Mouse (Mus musculus) kidney, embryonic 14.5 days (tissue): ENCODE measurements around the gene Lypd5. TPM values are rescaled to one million over a fixed set of nuclear protein-coding genes. Genes with fewer than 3 reads are reported as not detected.
A peak's percentile ranks its signal among the peaks of the same experiment; 100 is the strongest.

Experiments
- ATAC-seq: fragments of 200-750 bp; cut with Nextera tagmentation; 2 replicates; pipeline ENCODE4 v1.8.0; 2017; ENCODE audit warnings: moderate number of reproducible peaks, mild to moderate bottlenecking, moderate TSS enrichment, moderate library complexity; ENCODE audit not compliant: low FRiP score, low TSS enrichment
- H3K27ac ChIP-seq: fragments of 300-500 bp; sonication (generic); 2 replicates; pipeline ENCODE4 v1.5.1; 2014; ENCODE audit warnings: low read depth, mild to moderate bottlenecking, low read length, moderate library complexity, mixed read lengths
- H3K27me3 ChIP-seq: fragments of 300-500 bp; sonication (generic); 2 replicates; pipeline ENCODE4 v1.6.1; 2014; ENCODE audit warnings: mild to moderate bottlenecking, low read length; ENCODE audit not compliant: control insufficient read depth, insufficient read depth
- H3K36me3 ChIP-seq: fragments of 300-500 bp; sonication (generic); 2 replicates; pipeline ENCODE4 v1.6.1; 2014; ENCODE audit warnings: low read length, mixed read lengths; ENCODE audit not compliant: control insufficient read depth, insufficient read depth
- H3K4me1 ChIP-seq: fragments of 300-500 bp; sonication (generic); 2 replicates; pipeline ENCODE4 v1.6.1; 2014; ENCODE audit warnings: low read length, mixed read lengths; ENCODE audit not compliant: control insufficient read depth, insufficient read depth
- H3K4me2 ChIP-seq: fragments of 300-500 bp; sonication (generic); replicated peaks from 2 replicates; pipeline ENCODE4 v1.6.1; 2014; ENCODE audit warnings: low read depth, mild to moderate bottlenecking, low read length
- H3K4me3 ChIP-seq: fragments of 300-500 bp; sonication (generic); 2 replicates; pipeline ENCODE4 v1.5.1; 2014; ENCODE audit warnings: mild to moderate bottlenecking, low read length
- H3K9ac ChIP-seq: fragments of 300-500 bp; sonication (generic); 2 replicates; pipeline ENCODE4 v1.6.1; 2014; ENCODE audit warnings: low read depth, mild to moderate bottlenecking, low read length, moderate library complexity
- H3K9me3 ChIP-seq: fragments of 300-500 bp; sonication (generic); 2 replicates; pipeline ENCODE4 v1.6.1; 2016; ENCODE audit warnings: low read length; ENCODE audit not compliant: control insufficient read depth
- WGBS: fragments of 180-500 bp; shearing (Covaris S2); extraction: QIAGEN DNeasy Blood & Tissue Kit; methylation state at CpG from one replicate; pipeline ENCODE4 v1.1.7; 2014; 5-methylcytosine and 5-hydroxymethylcytosine counted together
- polyA plus RNA-seq: library from polyadenylated mRNA; unstranded; fragments of >200 nt; fragmentation: Nextera tagmentation; extraction: Ambion mirVana; gene quantifications from 2 replicates; pipeline ENCODE4 v1.2.1, GENCODE M21; 2014

Lypd5 gene
- not detected in 2 replicates for polyA plus RNA-seq

GRCm38 (mm10) chr7:24348896-24349295 lies at the start of gene Lypd5:
Lypd5 (plus strand) TSS chr7:24349196.
- WGBS: 46% methylated on average over 6 of the region's 6 CpGs
- H3K36me3 ChIP-seq: no peaks in the 10 kb centered on the region
- H3K27me3 ChIP-seq: no peaks in the 10 kb centered on the region
- no peak within 1 kb of the TSS for H3K27ac ChIP-seq
- no peak within 1 kb of the TSS for H3K4me3 ChIP-seq
- no peaks in the 10 kb centered on the region for H3K4me1 ChIP-seq
- H3K4me2 ChIP-seq: no peak within 1 kb of the TSS
- ATAC-seq: no peak
- no peaks in the 10 kb centered on the region for H3K9me3 ChIP-seq
- H3K9ac ChIP-seq: no peak within 1 kb of the TSS

DNA sequence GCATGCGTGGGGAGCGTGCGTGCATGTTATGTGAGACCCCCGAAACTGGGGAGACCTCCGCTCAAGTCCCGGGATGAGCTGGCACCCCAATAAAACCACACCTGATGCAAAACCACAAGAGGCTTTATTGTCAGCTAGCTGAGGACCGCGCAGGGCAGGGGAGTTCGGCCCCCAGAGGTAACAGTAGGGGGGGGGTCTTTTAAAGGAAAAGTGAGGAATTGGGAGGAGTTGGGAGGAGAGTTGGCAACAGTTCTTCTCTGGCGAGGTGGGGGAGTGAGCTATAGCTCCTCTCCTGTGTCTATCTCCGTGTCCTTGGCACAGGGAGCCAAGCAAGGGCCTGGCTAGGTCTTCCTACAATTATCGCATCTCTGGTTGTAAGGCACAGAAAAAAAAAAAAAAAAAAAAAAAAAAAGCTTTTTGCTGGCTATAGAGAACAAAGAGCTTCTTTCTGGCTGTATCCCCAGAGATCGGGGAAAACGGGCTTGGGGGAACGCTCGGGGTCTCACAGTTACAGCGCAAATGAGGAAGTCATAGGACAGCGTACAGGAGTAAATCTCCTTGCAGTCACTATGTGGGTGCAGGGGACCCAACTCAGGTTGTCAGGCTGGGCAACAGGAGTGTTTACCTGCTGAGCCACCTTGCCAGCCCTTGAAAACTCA lies 49.0 kb upstream of the Lypd5 start:
- Histone ChIP-seq H3K4me2 (peak overlapping the region; percentile 87), H3K9me3 (no peaks in the 10 kb centered on the region), H3K9ac (peak overlapping the region; percentile 74; the same call in 1 of the 2 replicates), H3K27me3 (no peaks in the 10 kb centered on the region), H3K36me3 (peaks cover 44% of the 10 kb centered on the region), H3K4me1 (0 out of 2 replicates have a peak, but pooled peaks cover 3% of the 10 kb centered on the region), H3K4me3 (peak overlapping the region; percentile 59), H3K27ac (peak overlapping the region; percentile 96; the same call in 1 of the 2 replicates)
- ATAC-seq: peak; percentile 42
- 1% methylated on average over 18 of the region's 18 CpGs for whole genome bisulfite sequencing

GRCm38 (mm10) chr7:24300771-24301282 lies 48.2 kb upstream of the Lypd5 start, which contains the start of gene Zfp61:
Zfp61 (minus strand) TSS chr7:24301232.
- 4% methylated on average over 13 of the region's 13 CpGs for WGBS
- Histone ChIP-seq H3K9me3 (no peaks in the 10 kb centered on the region), H3K4me3 (peak within 1 kb of the TSS; percentile 59), H3K9ac (peak within 1 kb of the TSS; percentile 18; the same call in 1 of the 2 replicates), H3K36me3 (peaks cover 36% of the 10 kb centered on the region), H3K4me2 (peak within 1 kb of the TSS; percentile 87), H3K4me1 (0 out of 2 replicates have a peak, but pooled peaks cover 3% of the 10 kb centered on the region), H3K27me3 (no peaks in the 10 kb centered on the region), H3K27ac (peak within 1 kb of the TSS; percentile 96)
- ATAC-seq: peak; percentile 80

- H3K27ac ChIP-seq: peak overlapping the region; percentile 73
- H3K27me3 ChIP-seq: no peaks in the 10 kb centered on the region
- peaks cover 5% of the 10 kb centered on the region; the same call in 1 of the 2 replicates for H3K4me1 ChIP-seq
- H3K4me2 ChIP-seq: peak overlapping the region; percentile 89
- ATAC-seq: no peak; the same call in 1 of the 2 replicates
- H3K4me3 ChIP-seq: peak overlapping the region; percentile 62
- peaks cover 10% of the 10 kb centered on the region for H3K36me3 ChIP-seq
- H3K9ac ChIP-seq: peak overlapping the region; percentile 68
- no peaks in the 10 kb centered on the region for H3K9me3 ChIP-seq
- WGBS: 29% methylated on average over 29 of the region's 29 CpGs
These were observed 33.0 kb upstream of the Lypd5 start for GRCm38 (mm10) chr7:24315726-24316566.

GRCm38 (mm10) chr7:24316567-24317092 lies 32.4 kb upstream of the Lypd5 start, which contains the start of gene Zfp94:
Zfp94 (minus strand) TSS chr7:24316666.
- H3K4me3 ChIP-seq: peak within 1 kb of the TSS; percentile 62
- WGBS: under 1% methylated on average over 33 of the region's 33 CpGs
- peaks cover 5% of the 10 kb centered on the region; the same call in 1 of the 2 replicates for H3K36me3 ChIP-seq
- peak within 1 kb of the TSS; percentile 83 for H3K27ac ChIP-seq
- no peaks in the 10 kb centered on the region for H3K27me3 ChIP-seq
- H3K4me2 ChIP-seq: peak within 1 kb of the TSS; percentile 89
- no peaks in the 10 kb centered on the region for H3K9me3 ChIP-seq
- H3K9ac ChIP-seq: peak within 1 kb of the TSS; percentile 68
- H3K4me1 ChIP-seq: peaks cover 5% of the 10 kb centered on the region; the same call in 1 of the 2 replicates
- ATAC-seq: peak; percentile 95

- H3K9me3 ChIP-seq: peaks cover 3% of the 10 kb centered on the region; the same call in 1 of the 2 replicates
- H3K4me3 ChIP-seq: no peak overlapping the region
- H3K27ac ChIP-seq: no peak overlapping the region
- H3K4me2 ChIP-seq: no peak overlapping the region
- no peaks in the 10 kb centered on the region for H3K36me3 ChIP-seq
- WGBS: 54% methylated on average over 6 of the region's 6 CpGs
- H3K4me1 ChIP-seq: peaks cover 5% of the 10 kb centered on the region; the same call in 1 of the 2 replicates
- H3K27me3 ChIP-seq: no peaks in the 10 kb centered on the region
- no peak for ATAC-seq
- no peak overlapping the region for H3K9ac ChIP-seq
These were observed 30.1 kb upstream of the Lypd5 start for GRCm38 (mm10) chr7:24318942-24319341.

GRCm38 (mm10) chr7:24322593-24322992 lies 26.4 kb upstream of the Lypd5 start:
- no peaks in the 10 kb centered on the region for H3K36me3 ChIP-seq
- no peaks in the 10 kb centered on the region for H3K27me3 ChIP-seq
- ATAC-seq: no peak
- peaks cover 11% of the 10 kb centered on the region for H3K9me3 ChIP-seq
- no peak overlapping the region for H3K4me2 ChIP-seq
- no peak overlapping the region for H3K9ac ChIP-seq
- no peaks in the 10 kb centered on the region for H3K4me1 ChIP-seq
- WGBS: 81% methylated on average over 4 of the region's 4 CpGs
- H3K27ac ChIP-seq: no peak overlapping the region
- H3K4me3 ChIP-seq: no peak overlapping the region

DNA sequence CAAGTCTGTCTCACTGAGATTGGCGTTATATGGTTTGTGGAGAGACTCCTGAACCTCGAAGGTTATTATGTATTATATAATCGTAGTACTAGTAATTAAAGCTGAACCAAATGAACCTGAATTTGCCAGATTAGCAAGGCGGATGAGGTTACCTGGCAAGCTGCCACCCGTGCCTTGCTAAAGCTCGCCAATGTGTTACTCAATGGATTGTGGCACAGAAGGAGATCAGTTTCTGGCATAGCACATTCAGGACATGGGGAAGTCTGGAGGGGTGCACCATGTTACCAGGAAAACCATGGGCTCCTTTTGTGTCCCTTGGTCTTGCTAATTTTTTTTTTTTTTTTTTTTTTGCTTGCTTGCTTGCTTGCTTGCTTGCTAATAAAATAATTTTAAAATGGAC lies 23.8 kb upstream of the Lypd5 start:
- no peak for ATAC-seq
- H3K9ac ChIP-seq: no peak overlapping the region
- H3K27ac ChIP-seq: no peak overlapping the region
- 93% methylated on average over 6 of the region's 6 CpGs for WGBS
- H3K27me3 ChIP-seq: no peaks in the 10 kb centered on the region
- no peak overlapping the region for H3K4me2 ChIP-seq
- H3K4me3 ChIP-seq: no peak overlapping the region
- H3K9me3 ChIP-seq: peaks cover 11% of the 10 kb centered on the region
- no peaks in the 10 kb centered on the region for H3K4me1 ChIP-seq
- no peaks in the 10 kb centered on the region for H3K36me3 ChIP-seq
